Mouse (Mus musculus) hindbrain, postnatal 0 days (tissue): Measurements from ENCODE around the gene Btf3. TPM values are rescaled to one million over a fixed set of nuclear protein-coding genes. Genes with fewer than 3 reads are reported as not detected.

Experiments used
- ATAC-seq: fragments of 200-750 bp; cut with Nextera tagmentation; 2 replicates; pipeline ENCODE4 v1.8.0; 2017; ENCODE audit warnings: mild to moderate bottlenecking, moderate TSS enrichment, moderate library complexity
- DNase-seq: peaks from one replicate; pipeline ENCODE4 v3.0.0-alpha.2; 2015; ENCODE audit warnings: low spot score
- H3K27ac ChIP-seq: fragments of 300-500 bp; sonication (generic); 2 replicates; pipeline ENCODE4 v1.5.1; 2014; ENCODE audit warnings: mild to moderate bottlenecking
- H3K27me3 ChIP-seq: fragments of 300-500 bp; sonication (generic); 2 replicates; pipeline ENCODE4 v1.6.1; 2014; ENCODE audit warnings: low read length, mixed read lengths; ENCODE audit not compliant: insufficient read depth
- H3K36me3 ChIP-seq: fragments of 300-500 bp; sonication (generic); 2 replicates; pipeline ENCODE4 v1.6.1; 2014; ENCODE audit warnings: low read length, mixed read lengths; ENCODE audit not compliant: insufficient read depth
- H3K4me1 ChIP-seq: fragments of 300-500 bp; sonication (generic); 2 replicates; pipeline ENCODE4 v1.6.1; 2014; ENCODE audit warnings: antibody characterized with exemption, low read length, mixed read lengths; ENCODE audit not compliant: insufficient read depth
- H3K4me2 ChIP-seq: fragments of 300-500 bp; sonication (generic); 2 replicates; pipeline ENCODE4 v1.6.1; 2014; ENCODE audit warnings: low read depth, mild to moderate bottlenecking, low read length, moderate library complexity, mixed read lengths
- H3K4me3 ChIP-seq: fragments of 300-500 bp; sonication (generic); 2 replicates; pipeline ENCODE4 v1.5.1; 2014; ENCODE audit warnings: low read length
- H3K9ac ChIP-seq: fragments of 300-500 bp; sonication (generic); replicated peaks from 2 replicates; pipeline ENCODE4 v1.6.1; 2014; ENCODE audit warnings: mild to moderate bottlenecking, low read length, moderate library complexity, mixed read lengths
- H3K9me3 ChIP-seq: fragments of 300-500 bp; sonication (generic); 2 replicates; pipeline ENCODE4 v1.6.1; 2016; ENCODE audit warnings: low read length, mixed read lengths
- CTCF ChIP-seq: IDR thresholded peaks from 2 replicates; pipeline ENCODE4 v1.5.1; 2016; ENCODE audit warnings: antibody characterized with exemption, control low read depth, low read depth
- WGBS: fragments of 180-500 bp; shearing (Covaris S2); extraction: QIAGEN DNeasy Blood & Tissue Kit; methylation state at CpG from one replicate; pipeline ENCODE4 v1.1.7; 2014; 5-methylcytosine and 5-hydroxymethylcytosine counted together
- polyA plus RNA-seq: library from polyadenylated mRNA; unstranded; fragments of >200 nt; fragmentation: Nextera tagmentation; extraction: Ambion mirVana; gene quantifications from 2 replicates; pipeline ENCODE4 v1.2.1, GENCODE M21; 2015
- total RNA-seq: library from RNA; depleted of rRNA; stranded (reverse); fragments of >200 nt; gene quantifications from 2 replicates; pipeline ENCODE4 v1.2.3, GENCODE M21; 2014

Gene Btf3
- total and polyA plus RNA-seq, 2 experiments from 2014 or later = 181 to 476 TPM

DNA sequence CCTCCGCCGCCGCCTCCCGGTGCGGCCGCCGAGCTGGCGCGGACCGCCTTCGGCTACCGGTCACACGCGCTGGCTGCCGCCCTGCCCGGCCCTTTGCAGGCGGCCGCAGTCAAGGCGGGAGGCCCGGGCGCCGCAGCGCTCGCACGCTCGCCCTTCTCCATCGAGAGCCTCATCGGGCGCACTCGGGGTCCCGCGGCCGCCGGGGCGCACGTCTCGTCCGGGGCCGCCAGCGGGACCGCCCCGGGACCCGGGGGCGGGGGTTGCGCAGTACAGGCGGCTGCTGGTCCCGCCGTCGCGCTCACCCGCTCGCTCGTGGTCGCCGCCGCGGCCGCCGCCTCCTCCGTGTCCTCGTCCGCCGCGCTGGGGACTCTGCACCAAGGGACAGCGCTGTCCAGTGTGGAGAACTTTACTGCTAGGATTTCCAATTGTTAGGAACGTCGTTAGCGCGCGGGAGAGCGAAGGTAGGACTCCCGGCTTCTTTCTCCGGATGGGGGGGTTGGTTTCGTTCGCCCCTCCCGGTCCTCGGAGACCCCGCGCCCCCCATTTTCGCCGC, 38.8 kb upstream of the Btf3 start:
- DNase-seq = no peak
- ATAC-seq = no peak
- WGBS = under 1% methylated on average over 59 of the region's 81 CpGs

DNA sequence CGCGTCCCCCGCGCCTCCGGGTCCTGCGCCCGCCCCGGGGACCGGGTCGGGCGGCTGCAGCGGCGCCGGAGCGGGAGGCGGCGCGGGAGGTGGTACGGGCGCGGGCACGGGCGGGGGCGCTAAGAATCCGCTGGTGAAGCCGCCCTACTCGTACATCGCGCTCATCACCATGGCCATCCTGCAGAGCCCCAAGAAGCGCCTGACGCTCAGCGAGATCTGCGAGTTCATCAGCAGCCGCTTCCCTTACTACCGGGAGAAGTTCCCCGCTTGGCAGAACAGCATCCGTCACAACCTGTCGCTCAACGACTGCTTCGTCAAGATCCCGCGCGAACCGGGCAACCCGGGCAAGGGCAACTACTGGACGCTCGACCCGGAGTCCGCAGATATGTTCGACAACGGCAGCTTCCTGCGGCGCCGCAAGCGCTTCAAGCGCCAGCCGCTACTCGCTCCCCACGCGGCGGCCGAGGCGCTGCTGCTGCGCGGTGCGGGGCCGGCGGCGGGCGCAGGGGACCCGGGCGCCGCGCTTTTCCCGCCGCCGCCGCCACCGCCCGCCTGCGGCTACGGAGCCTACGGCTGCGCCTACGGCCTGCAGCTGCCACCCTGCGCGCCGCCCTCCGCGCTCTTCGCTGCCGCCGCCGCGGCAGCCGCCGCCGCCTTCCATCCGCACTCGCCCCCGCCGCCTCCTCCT, 38.2 kb upstream of the Btf3 start:
- DNase-seq (peak; percentile 12), ATAC-seq (0 out of 2 replicates have a peak, but pooled peaks have one; percentile 13)
- TF ChIP-seq CTCF = no peak
- Histone ChIP-seq H3K9ac (peak overlapping the region; percentile 30; the same call in 1 of the 2 replicates), H3K4me2 (peak overlapping the region; percentile 48), H3K36me3 (no peaks in the 10 kb centered on the region), H3K4me3 (peak overlapping the region; percentile 35), H3K4me1 (0 out of 2 replicates have a peak, but pooled peaks cover 4% of the 10 kb centered on the region), H3K9me3 (no peaks in the 10 kb centered on the region), H3K27me3 (peaks cover 74% of the 10 kb centered on the region), H3K27ac (no peak overlapping the region; the same call in 1 of the 2 replicates)
- WGBS = 1% methylated on average over 69 of the region's 102 CpGs

More for the DNA sequence above, 38.8 kb upstream of the Btf3 start:
- TF ChIP-seq CTCF = no peak
- peak overlapping the region; percentile 21; the same call in 1 of the 2 replicates for H3K9ac ChIP-seq
- H3K4me2 ChIP-seq = peak overlapping the region; percentile 48
- 0 out of 2 replicates have a peak, but pooled peaks cover 4% of the 10 kb centered on the region for H3K4me1 ChIP-seq
- H3K36me3 ChIP-seq = no peaks in the 10 kb centered on the region
- H3K4me3 ChIP-seq = peak overlapping the region; percentile 35
- H3K27me3 ChIP-seq = peaks cover 74% of the 10 kb centered on the region
- no peaks in the 10 kb centered on the region for H3K9me3 ChIP-seq
- H3K27ac ChIP-seq = no peak overlapping the region

DNA sequence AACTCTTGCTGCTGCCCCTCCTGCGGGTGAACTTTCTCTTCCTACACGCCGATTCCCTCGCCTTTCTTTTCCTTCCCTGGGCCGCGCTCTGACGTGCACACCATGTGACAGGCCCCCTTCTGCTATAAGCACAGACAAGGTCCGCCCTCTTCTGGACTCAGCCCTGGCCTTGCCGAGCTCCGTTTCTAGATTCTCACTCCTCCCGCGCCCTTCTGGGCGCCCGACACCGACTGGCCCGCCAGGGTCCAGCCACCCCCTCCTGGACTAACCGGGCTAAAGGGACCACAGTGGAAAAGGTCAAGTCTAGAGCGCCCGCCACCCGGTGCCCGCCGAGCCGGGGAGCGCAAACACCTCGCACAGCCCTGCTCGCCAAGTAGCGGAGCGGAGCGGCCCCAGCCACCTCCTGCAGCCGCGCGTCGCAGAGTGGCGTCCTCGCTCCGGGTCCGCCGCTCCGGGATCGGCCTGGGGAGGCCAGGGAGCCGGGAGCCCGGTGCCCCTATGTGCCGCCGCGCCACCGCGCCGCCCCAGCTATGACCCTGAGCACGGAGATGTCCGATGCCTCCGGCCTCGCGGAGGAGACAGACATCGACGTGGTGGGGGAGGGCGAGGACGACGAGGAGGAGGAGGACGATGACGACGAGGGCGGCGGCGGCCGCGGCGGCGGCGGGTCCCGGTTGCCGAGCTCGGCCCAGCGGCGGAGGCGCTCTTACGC, 37.4 kb upstream of the Btf3 start, which contains the start of gene Foxd1:
TSS of gene Foxd1 (plus strand) at position 153 of the 712 bp plus-strand sequence.
- H3K4me3 ChIP-seq = peak within 1 kb of the TSS; percentile 35
- ATAC-seq (peak; percentile 81), DNase-seq (peak; percentile 31)
- H3K4me2 ChIP-seq = peak within 1 kb of the TSS; percentile 48
- H3K27me3 ChIP-seq = peaks cover 68% of the 10 kb centered on the region
- under 1% methylated on average over 62 of the region's 76 CpGs for WGBS
- H3K9me3 ChIP-seq = no peaks in the 10 kb centered on the region
- H3K27ac ChIP-seq = no peak within 1 kb of the TSS; the same call in 1 of the 2 replicates
- TF ChIP-seq CTCF = no peak
- 0 out of 2 replicates have a peak, but pooled peaks cover 4% of the 10 kb centered on the region for H3K4me1 ChIP-seq
- peak within 1 kb of the TSS; percentile 30; the same call in 1 of the 2 replicates for H3K9ac ChIP-seq
- H3K36me3 ChIP-seq = no peaks in the 10 kb centered on the region

DNA sequence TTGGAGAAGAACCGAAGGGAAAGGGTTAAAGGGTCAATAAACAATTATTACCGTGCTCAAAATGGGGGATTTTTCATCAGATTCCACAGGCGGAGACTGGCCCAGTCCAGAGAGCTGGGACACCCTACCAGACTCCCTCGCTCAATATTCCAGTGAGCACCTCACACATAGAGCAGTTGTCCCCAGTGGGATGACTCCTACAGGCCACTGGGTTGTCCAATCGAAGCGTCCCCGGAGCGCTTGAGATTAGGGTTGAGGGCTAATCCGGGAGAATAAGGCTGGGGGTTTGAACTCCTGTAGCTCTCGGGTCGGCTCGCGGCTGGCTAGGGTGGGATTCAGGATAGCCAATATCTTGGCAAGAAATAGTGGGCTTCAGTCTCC, 36.9 kb upstream of the Btf3 start:
- peak overlapping the region; percentile 35 for H3K4me3 ChIP-seq
- under 1% methylated on average over 13 of the region's 13 CpGs for WGBS
- no peak for TF ChIP-seq CTCF
- H3K27ac ChIP-seq = no peak overlapping the region
- DNase-seq (no peak), ATAC-seq (no peak)
- peaks cover 63% of the 10 kb centered on the region for H3K27me3 ChIP-seq
- H3K9ac ChIP-seq = no peak overlapping the region
- peak overlapping the region; percentile 48 for H3K4me2 ChIP-seq
- 0 out of 2 replicates have a peak, but pooled peaks cover 4% of the 10 kb centered on the region for H3K4me1 ChIP-seq
- no peaks in the 10 kb centered on the region for H3K9me3 ChIP-seq
- no peaks in the 10 kb centered on the region for H3K36me3 ChIP-seq

DNA sequence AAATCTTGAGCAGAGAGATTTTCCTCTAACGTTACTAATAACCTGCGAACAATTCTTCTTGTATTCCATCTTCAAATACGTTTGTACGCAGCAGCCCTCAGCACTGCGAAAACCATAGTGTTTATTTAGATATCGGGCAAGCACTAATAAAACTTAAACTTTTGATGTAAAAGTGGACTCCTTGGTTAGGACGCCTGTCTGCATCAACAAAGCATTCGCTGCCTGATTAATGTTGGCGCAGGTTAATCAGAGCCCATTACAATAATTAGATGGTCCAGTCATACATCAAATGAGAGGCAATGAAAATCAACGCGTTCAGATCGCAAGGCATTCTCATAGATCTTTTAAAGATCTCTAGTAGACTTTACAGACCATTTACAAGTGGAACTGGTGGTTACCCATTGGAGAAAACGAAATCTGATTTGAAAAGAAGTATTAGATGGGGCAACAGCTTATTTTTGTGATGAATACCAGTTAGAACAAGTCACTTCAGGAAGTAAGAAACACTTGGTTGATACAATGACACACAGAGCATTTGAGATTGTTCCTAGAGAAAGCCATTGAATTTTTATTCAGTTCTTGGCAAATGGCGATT, 35.7 kb upstream of the Btf3 start:
- H3K36me3 ChIP-seq = no peaks in the 10 kb centered on the region
- no peak overlapping the region for H3K4me2 ChIP-seq
- no peaks in the 10 kb centered on the region for H3K9me3 ChIP-seq
- H3K9ac ChIP-seq = no peak overlapping the region
- no peak for TF ChIP-seq CTCF
- ATAC-seq (no peak), DNase-seq (no peak)
- H3K4me3 ChIP-seq = no peak overlapping the region
- H3K27ac ChIP-seq = no peak overlapping the region
- WGBS = 11% methylated on average over 14 of the region's 14 CpGs
- H3K4me1 ChIP-seq = 0 out of 2 replicates have a peak, but pooled peaks cover 4% of the 10 kb centered on the region
- H3K27me3 ChIP-seq = peaks cover 52% of the 10 kb centered on the region

DNA sequence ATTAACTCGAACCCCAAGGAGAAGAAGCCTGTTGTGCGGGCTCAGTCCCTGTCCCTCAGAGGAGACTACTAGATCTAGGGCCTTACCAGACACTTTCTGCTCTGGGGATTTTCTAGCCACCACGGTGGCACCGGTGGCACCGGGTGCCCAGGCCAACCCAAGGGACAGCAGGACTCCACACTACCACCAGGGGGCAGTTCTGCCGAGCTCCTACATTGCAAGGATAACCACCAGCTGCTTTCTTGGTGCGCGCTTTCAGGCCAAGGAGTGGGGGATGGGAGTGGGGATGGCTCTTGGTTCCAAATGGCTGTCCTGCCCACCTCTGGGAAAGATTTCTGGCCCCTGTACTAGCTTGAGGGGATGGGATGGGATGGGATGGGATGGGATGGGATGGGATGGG, 34.7 kb upstream of the Btf3 start:
- no peak overlapping the region for H3K9ac ChIP-seq
- H3K27ac ChIP-seq = no peak overlapping the region
- ATAC-seq (no peak), DNase-seq (peak; percentile 28)
- no peak overlapping the region for H3K4me2 ChIP-seq
- no peak overlapping the region for H3K4me3 ChIP-seq
- H3K27me3 ChIP-seq = peaks cover 43% of the 10 kb centered on the region
- H3K36me3 ChIP-seq = no peaks in the 10 kb centered on the region
- 0 out of 2 replicates have a peak, but pooled peaks cover 4% of the 10 kb centered on the region for H3K4me1 ChIP-seq
- TF ChIP-seq CTCF = peak; percentile 62
- no peaks in the 10 kb centered on the region for H3K9me3 ChIP-seq
- WGBS = 3% methylated on average over 8 of the region's 8 CpGs
